Mouse (Mus musculus) midbrain, embryonic 12.5 days (tissue): Measurements from ENCODE around the gene Hdac2. TPM values are rescaled to one million over a fixed set of nuclear protein-coding genes. Genes with fewer than 3 reads are reported as not detected.

Experiments used
- ATAC-seq: fragments of 200-750 bp; cut with Nextera tagmentation; 2 replicates; pipeline ENCODE4 v1.8.0; 2017; ENCODE audit warnings: low read depth, moderate TSS enrichment, moderate library complexity; ENCODE audit not compliant: low FRiP score
- H3K27ac ChIP-seq: fragments of 300-500 bp; sonication (generic); replicated peaks from 2 replicates; pipeline ENCODE4 v1.5.1; 2016; ENCODE audit warnings: mild to moderate bottlenecking
- H3K27me3 ChIP-seq: fragments of 300-500 bp; sonication (generic); 2 replicates; pipeline ENCODE4 v1.6.1; 2016; ENCODE audit warnings: mild to moderate bottlenecking
- H3K36me3 ChIP-seq: fragments of 300-500 bp; sonication (generic); 2 replicates; pipeline ENCODE4 v1.6.1; 2016
- H3K4me1 ChIP-seq: fragments of 300-500 bp; sonication (generic); 2 replicates; pipeline ENCODE4 v1.6.1; 2016
- H3K4me2 ChIP-seq: fragments of 300-500 bp; sonication (generic); replicated peaks from 2 replicates; pipeline ENCODE4 v1.6.1; 2016; ENCODE audit warnings: mild to moderate bottlenecking, moderate library complexity
- H3K4me3 ChIP-seq: fragments of 300-500 bp; sonication (generic); 2 replicates; pipeline ENCODE4 v1.5.1; 2016; ENCODE audit warnings: mild to moderate bottlenecking
- H3K9ac ChIP-seq: fragments of 300-500 bp; sonication (generic); replicated peaks from 2 replicates; pipeline ENCODE4 v1.6.1; 2016; ENCODE audit warnings: mild to moderate bottlenecking, moderate library complexity
- H3K9me3 ChIP-seq: fragments of 300-500 bp; sonication (generic); 2 replicates; pipeline ENCODE4 v1.6.1; 2016; ENCODE audit warnings: mild to moderate bottlenecking
- WGBS: fragments of 180-500 bp; shearing (Covaris S2); methylation state at CpG from one replicate; pipeline ENCODE4 v1.1.7; 2016; 5-methylcytosine and 5-hydroxymethylcytosine counted together
- polyA plus RNA-seq: library from polyadenylated mRNA; unstranded; fragments of >200 nt; fragmentation: Nextera tagmentation; extraction: Ambion mirVana; gene quantifications from 2 replicates; pipeline ENCODE4 v1.2.1, GENCODE M21; 2016

Hdac2 gene
- polyA plus RNA-seq, 1 experiment from 2014 or later: 420 TPM

DNA sequence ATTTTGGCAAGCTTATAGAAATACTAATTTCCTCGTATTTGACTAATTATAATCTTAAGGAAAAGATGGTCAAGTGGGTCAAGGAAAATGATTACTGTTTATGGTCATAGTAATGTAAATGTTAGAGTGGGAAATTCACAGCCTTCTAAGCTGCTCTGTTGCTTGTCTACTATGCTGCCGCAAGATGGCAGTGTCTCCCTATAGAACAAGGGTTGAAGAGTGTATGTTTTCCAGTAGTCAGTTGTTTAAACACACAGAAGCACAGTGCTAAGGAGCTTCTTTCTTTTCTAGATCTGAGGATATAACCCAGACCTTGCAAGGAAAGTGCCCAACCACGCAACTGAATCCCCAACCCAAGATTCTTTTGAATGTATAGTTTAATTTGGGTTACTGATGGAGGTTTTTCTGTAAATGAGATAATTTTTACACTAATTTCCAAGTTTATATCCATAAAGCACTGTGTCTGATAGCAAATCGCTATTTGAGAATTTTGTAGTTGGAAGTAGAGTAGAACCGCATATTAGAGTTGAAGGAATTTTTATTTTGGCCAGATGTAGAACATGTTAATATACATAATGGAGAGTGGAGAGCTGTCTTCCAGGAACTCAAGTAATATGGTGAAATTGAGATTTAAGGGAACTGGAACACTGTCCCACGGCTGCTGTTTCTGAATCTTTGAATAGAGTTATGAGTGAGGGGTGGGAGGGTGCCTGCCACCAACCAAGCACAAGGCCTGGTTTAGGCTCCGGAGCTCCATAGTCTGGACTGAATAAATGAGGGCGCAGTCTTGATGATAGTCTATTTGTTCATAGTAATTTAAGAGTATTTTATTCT lies 40.1 kb downstream of the Hdac2 start:
- Histone ChIP-seq H3K9me3 (no peaks in the 10 kb centered on the region), H3K27me3 (no peaks in the 10 kb centered on the region), H3K27ac (no peak overlapping the region), H3K36me3 (no peaks in the 10 kb centered on the region), H3K9ac (no peak overlapping the region), H3K4me2 (no peak overlapping the region), H3K4me1 (no peaks in the 10 kb centered on the region), H3K4me3 (no peak overlapping the region)
- 49% methylated on average over 8 of the region's 8 CpGs for WGBS
- peak; percentile 85 for ATAC-seq

DNA sequence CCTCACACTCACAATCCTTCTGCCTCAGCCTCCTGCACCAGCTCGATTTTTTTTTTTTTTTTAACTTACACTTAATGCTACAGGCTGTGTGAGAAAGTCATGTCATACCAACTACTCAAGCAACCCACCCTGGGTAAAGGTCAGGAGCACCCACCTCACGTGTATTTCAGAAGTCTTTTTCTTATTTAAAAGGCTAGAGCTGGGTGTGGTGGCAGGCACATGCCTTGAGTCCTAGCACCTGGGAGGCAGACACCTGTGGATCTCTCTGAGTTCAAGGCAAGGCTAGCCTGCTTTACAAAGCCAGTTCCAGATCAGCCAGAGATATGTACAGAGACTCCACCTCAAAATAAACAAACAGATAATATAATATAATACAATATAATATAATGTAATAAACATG lies 41.4 kb downstream of the Hdac2 start:
- Histone ChIP-seq H3K9ac (no peak overlapping the region), H3K4me3 (no peak overlapping the region), H3K27me3 (no peaks in the 10 kb centered on the region), H3K27ac (no peak overlapping the region), H3K9me3 (no peaks in the 10 kb centered on the region), H3K4me1 (no peaks in the 10 kb centered on the region), H3K4me2 (no peak overlapping the region), H3K36me3 (no peaks in the 10 kb centered on the region)
- WGBS: 78% methylated on average over 2 of the region's 2 CpGs
- no peak; the same call in 1 of the 2 replicates for ATAC-seq

DNA sequence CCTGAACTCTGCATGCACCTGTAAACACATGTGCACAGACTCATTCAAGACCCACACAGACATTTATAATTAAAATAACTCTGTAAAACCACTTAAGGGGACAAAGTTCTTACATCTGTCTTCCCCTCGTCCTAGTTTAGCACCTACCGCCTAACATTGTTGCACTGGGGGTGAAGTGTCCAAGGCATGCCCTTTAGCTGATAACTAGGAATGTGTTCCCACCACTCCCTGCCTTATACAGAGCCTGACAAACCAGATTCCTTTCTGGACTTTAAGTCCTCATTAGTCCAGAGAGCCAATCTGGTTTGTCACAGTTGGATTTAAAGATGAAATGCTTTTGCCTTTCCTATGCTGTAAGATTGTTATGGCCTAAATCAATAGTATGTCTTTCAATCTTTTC lies 41.9 kb downstream of the Hdac2 start:
- Histone ChIP-seq H3K36me3 (no peaks in the 10 kb centered on the region), H3K27me3 (no peaks in the 10 kb centered on the region)
- WGBS: 84% methylated on average over 2 of the region's 2 CpGs

DNA sequence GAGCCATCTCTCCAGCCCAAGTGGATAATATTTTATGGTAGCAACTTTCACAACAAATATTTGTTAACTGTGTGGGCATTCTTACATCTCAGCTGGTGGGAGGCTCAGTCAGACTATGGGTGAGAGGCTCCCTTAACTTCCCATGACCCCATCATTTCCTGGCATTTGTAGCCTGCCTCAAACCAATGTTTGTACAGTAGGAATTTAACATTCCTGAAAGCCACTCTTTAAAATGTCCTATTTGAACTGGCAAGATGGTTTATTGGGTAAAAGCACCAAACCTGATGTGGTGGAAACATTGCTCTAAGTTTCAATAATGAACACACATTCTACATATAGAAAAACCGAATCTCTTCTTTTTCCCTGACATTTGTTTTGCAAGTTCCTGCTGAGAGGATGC lies 50.0 kb downstream of the Hdac2 start:
- Histone ChIP-seq H3K9ac (no peak overlapping the region), H3K4me2 (no peak overlapping the region), H3K9me3 (no peaks in the 10 kb centered on the region), H3K4me1 (no peaks in the 10 kb centered on the region), H3K4me3 (no peak overlapping the region), H3K27me3 (no peaks in the 10 kb centered on the region), H3K27ac (no peak overlapping the region), H3K36me3 (no peaks in the 10 kb centered on the region)
- WGBS: 75% methylated on average over 1 of the region's 1 CpGs
- no peak for ATAC-seq

More for the DNA sequence above, 41.9 kb downstream of the Hdac2 start:
- H3K4me2 ChIP-seq: no peak overlapping the region
- H3K9me3 ChIP-seq: no peaks in the 10 kb centered on the region
- no peak overlapping the region for H3K4me3 ChIP-seq
- H3K9ac ChIP-seq: no peak overlapping the region
- no peaks in the 10 kb centered on the region for H3K4me1 ChIP-seq
- H3K27ac ChIP-seq: no peak overlapping the region
- ATAC-seq: no peak

DNA sequence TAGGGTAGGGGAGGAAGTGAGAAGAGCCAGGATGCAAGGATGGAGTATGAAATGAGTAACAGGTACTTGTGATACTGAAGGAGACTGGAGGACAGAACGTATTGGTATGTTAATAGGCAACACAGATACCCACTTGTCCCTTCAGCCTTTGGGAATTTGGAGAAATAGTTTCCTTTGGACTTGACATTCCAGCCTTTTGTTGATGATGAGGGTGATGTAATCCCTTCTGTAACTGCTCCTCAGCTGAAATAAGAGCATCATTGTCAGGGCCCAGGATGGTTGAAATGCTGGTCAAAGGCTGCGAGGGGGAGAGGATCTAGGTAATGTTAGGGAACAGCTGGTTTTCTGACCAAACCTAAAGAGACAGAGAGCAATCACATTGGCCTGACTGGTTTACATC lies 54.3 kb downstream of the Hdac2 start:
- Histone ChIP-seq H3K4me1 (no peaks in the 10 kb centered on the region), H3K4me2 (no peak overlapping the region), H3K36me3 (no peaks in the 10 kb centered on the region), H3K9ac (no peak overlapping the region), H3K27me3 (no peaks in the 10 kb centered on the region), H3K9me3 (no peaks in the 10 kb centered on the region), H3K4me3 (no peak overlapping the region), H3K27ac (no peak overlapping the region)
- no peak for ATAC-seq
- WGBS: 79% methylated on average over 2 of the region's 2 CpGs

DNA sequence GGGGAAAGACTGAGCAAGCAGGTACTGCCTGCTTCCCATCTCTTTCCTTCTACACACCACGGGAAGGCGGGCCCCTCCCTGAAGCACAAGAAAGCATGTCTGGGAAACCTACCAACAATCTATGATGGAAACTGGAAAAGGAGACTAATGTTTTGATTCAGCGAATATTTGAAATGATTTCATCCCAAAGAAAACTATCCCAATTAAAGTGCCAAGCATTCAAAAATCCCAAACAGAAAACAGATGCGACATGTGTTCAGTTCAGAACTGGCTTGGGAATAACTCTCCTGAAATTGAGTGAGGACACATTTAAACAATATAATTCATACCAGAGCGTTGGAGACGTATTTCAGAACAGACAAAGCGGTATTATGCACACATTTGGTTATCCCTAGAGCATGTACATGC lies 60.8 kb downstream of the Hdac2 start:
- H3K27me3 ChIP-seq: no peaks in the 10 kb centered on the region
- no peak overlapping the region for H3K4me3 ChIP-seq
- H3K27ac ChIP-seq: no peak overlapping the region
- H3K9ac ChIP-seq: no peak overlapping the region
- no peak overlapping the region for H3K4me2 ChIP-seq
- H3K9me3 ChIP-seq: no peaks in the 10 kb centered on the region
- no peaks in the 10 kb centered on the region for H3K4me1 ChIP-seq
- 84% methylated on average over 7 of the region's 7 CpGs for WGBS
- ATAC-seq: no peak
- H3K36me3 ChIP-seq: no peaks in the 10 kb centered on the region

DNA sequence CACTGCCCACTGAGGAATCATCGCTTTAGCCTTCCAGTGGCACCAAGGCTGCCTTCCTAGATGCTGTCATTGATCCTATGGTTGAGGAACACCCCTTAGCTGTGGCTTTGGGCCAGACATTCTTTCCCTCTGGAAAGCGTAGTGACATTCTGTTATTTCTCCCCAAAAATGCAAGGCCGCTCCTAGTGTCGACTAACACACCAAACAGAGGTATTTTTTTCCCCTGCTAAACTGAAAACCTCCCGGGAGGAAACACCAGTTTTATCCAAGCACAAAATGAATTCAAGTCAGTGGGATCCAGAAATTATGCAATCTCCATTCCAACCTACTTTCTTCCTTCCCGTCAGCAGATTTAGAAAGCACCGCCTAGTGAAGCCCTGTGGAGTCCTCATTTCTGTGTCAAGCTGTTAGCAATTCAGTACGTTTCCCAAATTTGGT lies 73.3 kb downstream of the Hdac2 start:
- Histone ChIP-seq H3K27me3 (no peaks in the 10 kb centered on the region), H3K9ac (no peak overlapping the region), H3K36me3 (no peaks in the 10 kb centered on the region), H3K4me2 (no peak overlapping the region), H3K27ac (no peak overlapping the region), H3K4me1 (no peaks in the 10 kb centered on the region), H3K9me3 (no peaks in the 10 kb centered on the region), H3K4me3 (no peak overlapping the region)
- ATAC-seq: no peak
- 79% methylated on average over 8 of the region's 8 CpGs for WGBS

Other genes with a start within 250 kb of the Hdac2 start
- gene Marcks, start 164.4 kb downstream of the Hdac2 start, polyA plus RNA-seq: 321 and 361 TPM in 2 replicates